Mouse (Mus musculus) testis, adult 2 months (tissue): Measurements from ENCODE around the gene Copz1.

Experiments
- CTCF ChIP-seq: fragments of 200-500 bp; IDR thresholded peaks from 2 replicates; pipeline ENCODE4 v1.5.1; 2012; ENCODE audit warnings: low read depth, mild to moderate bottlenecking, inconsistent platforms, low read length, moderate library complexity; ENCODE audit not compliant: control insufficient read depth, insufficient read depth, insufficient replicate concordance
- POLR2A ChIP-seq: fragments of 200-500 bp; IDR thresholded peaks from 2 replicates; pipeline ENCODE4 v1.6.1; 2012; ENCODE audit warnings: low read depth, mild to moderate bottlenecking, inconsistent platforms, low read length, moderate library complexity; ENCODE audit not compliant: control insufficient read depth

GRCm38 (mm10) chr15:103298026-103298425 lies 25.5 kb downstream of the Copz1 start:
- TF ChIP-seq CTCF (no peak), POLR2A (no peak)
